Mouse (Mus musculus): Measurements from ENCODE around the gene Ndel1. TPM values are rescaled to one million over a fixed set of nuclear protein-coding genes. Genes with fewer than 3 reads are reported as not detected.
A peak's percentile ranks its signal among the peaks of the same experiment; 100 is the strongest.

Gene Ndel1
- polyA plus RNA-seq, 1 experiment from 2014 or later, result 53.9 TPM

DNA sequence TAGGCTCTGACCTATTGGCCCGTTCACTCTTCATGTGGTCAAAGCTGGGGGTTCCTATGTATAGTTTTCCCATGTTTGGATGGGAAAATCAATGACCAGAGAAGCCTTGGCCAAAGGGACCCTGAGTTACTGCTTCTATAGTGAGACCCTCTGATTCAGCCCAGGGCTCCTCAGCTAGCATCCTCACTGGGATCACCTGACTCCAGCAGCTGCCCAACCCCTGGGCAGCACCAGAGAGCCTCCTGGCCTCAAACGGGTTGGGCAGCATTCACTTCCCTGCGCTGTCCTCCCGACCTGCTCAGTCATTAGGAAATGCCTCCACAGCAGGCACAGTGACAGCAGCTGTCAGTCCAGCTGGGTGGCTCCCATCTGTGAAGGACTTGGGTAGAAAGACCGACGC is 16.6 kb upstream of the Ndel1 start, which contains the start of gene Rnf222:
Gene Rnf222, plus strand, starts transcription at position 301 of the 400 bp plus-strand sequence.
- Histone ChIP-seq H3K9ac (ENCODE audit: low read depth, low read length) (no peak within 1 kb of the TSS), H3K27ac (ENCODE audit: low read depth, low read length) (no peak within 1 kb of the TSS), H3K4me1 (replicated peaks; ENCODE audit: control insufficient read depth, insufficient read depth, low read length) (peaks cover 25% of the 10 kb centered on the region), H3K27me3 (replicated peaks; ENCODE audit: control insufficient read depth, insufficient read depth, low read length) (no peaks in the 10 kb centered on the region), H3K36me3 (ENCODE audit: control insufficient read depth, insufficient read depth, low read length) (no peaks in the 10 kb centered on the region), H3K4me3 (ENCODE audit: low read depth, low read length) (no peak within 1 kb of the TSS), H3K4me2 (no peak within 1 kb of the TSS), H3K9me3 (ENCODE audit: control insufficient read depth, low read length) (no peaks in the 10 kb centered on the region)
- ATAC-seq (replicated peaks; ENCODE audit: low FRiP score) (no peak), DNase-seq (ENCODE audit: low spot score) (no peak)
- 44% methylated on average over 6 of the region's 6 CpGs for WGBS

- Histone ChIP-seq H3K9me3 (ENCODE audit: control insufficient read depth, low read length) (no peaks in the 10 kb centered on the region), H3K9ac (ENCODE audit: low read depth, low read length) (no peak overlapping the region), H3K4me2 (no peak overlapping the region), H3K27ac (ENCODE audit: low read depth, low read length) (no peak overlapping the region), H3K36me3 (ENCODE audit: control insufficient read depth, insufficient read depth, low read length) (no peaks in the 10 kb centered on the region), H3K4me3 (ENCODE audit: low read depth, low read length) (no peak overlapping the region), H3K27me3 (replicated peaks; ENCODE audit: control insufficient read depth, insufficient read depth, low read length) (no peaks in the 10 kb centered on the region), H3K4me1 (replicated peaks; ENCODE audit: control insufficient read depth, insufficient read depth, low read length) (peaks cover 12% of the 10 kb centered on the region)
- WGBS, result 76% methylated on average over 5 of the region's 5 CpGs
- no peak for DNase-seq (ENCODE audit: low spot score)
- no peak for ATAC-seq (replicated peaks; ENCODE audit: low FRiP score)
Observed at GRCm38 (mm10) chr11:68886091-68886490, 14.4 kb upstream of the Ndel1 start.

DNA sequence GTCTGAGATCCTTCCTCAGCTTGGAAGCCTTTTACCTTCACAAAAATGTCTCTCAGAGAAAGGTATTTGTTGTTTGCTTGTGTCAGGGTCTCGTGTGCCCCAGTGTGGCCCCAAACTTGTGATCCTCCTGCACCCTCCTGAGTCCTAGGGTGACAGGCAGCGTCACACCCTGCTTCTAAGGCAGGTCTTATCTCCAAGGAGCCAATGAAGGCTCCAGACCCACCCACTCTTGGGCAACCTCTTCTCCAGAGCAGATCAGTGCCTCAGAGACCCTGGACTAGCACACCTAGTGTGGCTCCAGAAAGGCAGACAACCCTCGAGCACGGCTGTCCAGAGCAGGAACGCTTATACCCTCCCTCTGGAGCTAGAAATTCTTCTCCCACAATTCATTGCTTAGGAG is 12.7 kb upstream of the Ndel1 start:
- DNase-seq (ENCODE audit: low spot score) (no peak), ATAC-seq (replicated peaks; ENCODE audit: low FRiP score) (peak; percentile 96)
- Histone ChIP-seq H3K4me2 (peak overlapping the region; percentile 54), H3K9me3 (ENCODE audit: control insufficient read depth, low read length) (no peaks in the 10 kb centered on the region), H3K27ac (ENCODE audit: low read depth, low read length) (no peak overlapping the region; the same call in 1 of the 2 replicates), H3K27me3 (replicated peaks; ENCODE audit: control insufficient read depth, insufficient read depth, low read length) (no peaks in the 10 kb centered on the region), H3K4me3 (ENCODE audit: low read depth, low read length) (no peak overlapping the region), H3K4me1 (replicated peaks; ENCODE audit: control insufficient read depth, insufficient read depth, low read length) (peaks cover 12% of the 10 kb centered on the region), H3K36me3 (ENCODE audit: control insufficient read depth, insufficient read depth, low read length) (no peaks in the 10 kb centered on the region), H3K9ac (ENCODE audit: low read depth, low read length) (peak overlapping the region; percentile 43; the same call in 1 of the 2 replicates)
- WGBS, result 51% methylated on average over 5 of the region's 5 CpGs

GRCm38 (mm10) chr11:68883843-68884242 is 12.2 kb upstream of the Ndel1 start:
- H3K27me3 ChIP-seq (replicated peaks; ENCODE audit: control insufficient read depth, insufficient read depth, low read length), result no peaks in the 10 kb centered on the region
- H3K4me3 ChIP-seq (ENCODE audit: low read depth, low read length), result no peak overlapping the region
- peak overlapping the region; percentile 43; the same call in 1 of the 2 replicates for H3K9ac ChIP-seq (ENCODE audit: low read depth, low read length)
- 75% methylated on average over 2 of the region's 2 CpGs for WGBS
- H3K27ac ChIP-seq (ENCODE audit: low read depth, low read length), result no peak overlapping the region
- DNase-seq (ENCODE audit: low spot score) (no peak), ATAC-seq (replicated peaks; ENCODE audit: low FRiP score) (no peak)
- no peaks in the 10 kb centered on the region for H3K9me3 ChIP-seq (ENCODE audit: control insufficient read depth, low read length)
- peak overlapping the region; percentile 54; the same call in 1 of the 2 replicates for H3K4me2 ChIP-seq
- peaks cover 12% of the 10 kb centered on the region for H3K4me1 ChIP-seq (replicated peaks; ENCODE audit: control insufficient read depth, insufficient read depth, low read length)
- H3K36me3 ChIP-seq (ENCODE audit: control insufficient read depth, insufficient read depth, low read length), result no peaks in the 10 kb centered on the region

GRCm38 (mm10) chr11:68882107-68882506 is 10.4 kb upstream of the Ndel1 start:
- ATAC-seq (replicated peaks; ENCODE audit: low FRiP score) (no peak), DNase-seq (ENCODE audit: low spot score) (no peak)
- Histone ChIP-seq H3K9ac (ENCODE audit: low read depth, low read length) (no peak overlapping the region), H3K27ac (ENCODE audit: low read depth, low read length) (no peak overlapping the region), H3K4me1 (replicated peaks; ENCODE audit: control insufficient read depth, insufficient read depth, low read length) (peaks cover 12% of the 10 kb centered on the region), H3K4me3 (ENCODE audit: low read depth, low read length) (no peak overlapping the region), H3K36me3 (ENCODE audit: control insufficient read depth, insufficient read depth, low read length) (no peaks in the 10 kb centered on the region), H3K9me3 (ENCODE audit: control insufficient read depth, low read length) (no peaks in the 10 kb centered on the region), H3K4me2 (no peak overlapping the region), H3K27me3 (replicated peaks; ENCODE audit: control insufficient read depth, insufficient read depth, low read length) (no peaks in the 10 kb centered on the region)
- 31% methylated on average over 14 of the region's 14 CpGs for WGBS

- Histone ChIP-seq H3K9me3 (ENCODE audit: control insufficient read depth, low read length) (no peaks in the 10 kb centered on the region), H3K27ac (ENCODE audit: low read depth, low read length) (no peak overlapping the region), H3K36me3 (ENCODE audit: control insufficient read depth, insufficient read depth, low read length) (no peaks in the 10 kb centered on the region), H3K4me3 (ENCODE audit: low read depth, low read length) (no peak overlapping the region), H3K9ac (ENCODE audit: low read depth, low read length) (no peak overlapping the region), H3K4me1 (replicated peaks; ENCODE audit: control insufficient read depth, insufficient read depth, low read length) (0 out of 2 replicates have a peak, but pooled peaks cover 2% of the 10 kb centered on the region), H3K27me3 (replicated peaks; ENCODE audit: control insufficient read depth, insufficient read depth, low read length) (no peaks in the 10 kb centered on the region), H3K4me2 (no peak overlapping the region)
- 77% methylated on average over 5 of the region's 5 CpGs for WGBS
- ATAC-seq (replicated peaks; ENCODE audit: low FRiP score) (no peak), DNase-seq (ENCODE audit: low spot score) (no peak)
Observed at GRCm38 (mm10) chr11:68878811-68879210, 7.2 kb upstream of the Ndel1 start.

DNA sequence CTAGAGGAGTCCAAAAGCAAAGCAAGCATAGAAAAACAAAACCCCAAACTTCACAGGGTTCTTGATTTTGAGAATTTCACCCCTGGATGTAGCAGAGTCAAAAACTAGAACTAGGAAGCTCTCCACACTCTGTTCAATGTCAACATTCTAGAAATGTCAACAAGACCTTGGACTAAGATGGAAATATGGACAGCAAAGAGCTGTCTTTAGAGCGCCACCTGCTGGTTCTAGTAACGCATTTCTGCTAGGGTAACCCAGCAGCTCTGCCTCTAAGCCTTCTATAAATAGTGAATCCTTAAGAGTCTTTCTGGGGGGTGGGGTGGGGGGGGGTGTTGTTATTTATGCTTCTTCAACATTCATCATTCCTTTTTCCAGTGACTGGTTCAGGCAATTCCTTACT is 3.2 kb upstream of the Ndel1 start:
- Histone ChIP-seq H3K27me3 (replicated peaks; ENCODE audit: control insufficient read depth, insufficient read depth, low read length) (no peaks in the 10 kb centered on the region), H3K4me1 (replicated peaks; ENCODE audit: control insufficient read depth, insufficient read depth, low read length) (0 out of 2 replicates have a peak, but pooled peaks cover 3% of the 10 kb centered on the region), H3K36me3 (ENCODE audit: control insufficient read depth, insufficient read depth, low read length) (no peaks in the 10 kb centered on the region), H3K4me3 (ENCODE audit: low read depth, low read length) (no peak overlapping the region), H3K9ac (ENCODE audit: low read depth, low read length) (no peak overlapping the region), H3K27ac (ENCODE audit: low read depth, low read length) (no peak overlapping the region), H3K9me3 (ENCODE audit: control insufficient read depth, low read length) (no peaks in the 10 kb centered on the region), H3K4me2 (no peak overlapping the region)
- DNase-seq (ENCODE audit: low spot score) (no peak), ATAC-seq (replicated peaks; ENCODE audit: low FRiP score) (0 out of 2 replicates have a peak, but pooled peaks have one; percentile 43)
- 0% methylated on average over 2 of the region's 2 CpGs for WGBS

- ATAC-seq (replicated peaks; ENCODE audit: low FRiP score) (no peak), DNase-seq (ENCODE audit: low spot score) (no peak)
- Histone ChIP-seq H3K27ac (ENCODE audit: low read depth, low read length) (no peak overlapping the region), H3K4me1 (replicated peaks; ENCODE audit: control insufficient read depth, insufficient read depth, low read length) (0 out of 2 replicates have a peak, but pooled peaks cover 3% of the 10 kb centered on the region), H3K9me3 (ENCODE audit: control insufficient read depth, low read length) (no peaks in the 10 kb centered on the region), H3K36me3 (ENCODE audit: control insufficient read depth, insufficient read depth, low read length) (no peaks in the 10 kb centered on the region), H3K4me2 (no peak overlapping the region), H3K27me3 (replicated peaks; ENCODE audit: control insufficient read depth, insufficient read depth, low read length) (no peaks in the 10 kb centered on the region), H3K4me3 (ENCODE audit: low read depth, low read length) (no peak overlapping the region), H3K9ac (ENCODE audit: low read depth, low read length) (no peak overlapping the region)
- WGBS, result 79% methylated on average over 9 of the region's 9 CpGs
Observed at GRCm38 (mm10) chr11:68871277-68871676, 381 bp downstream of the Ndel1 start.

GRCm38 (mm10) chr11:68864544-68865189 is 7.0 kb downstream of the Ndel1 start:
- H3K27me3 ChIP-seq (replicated peaks; ENCODE audit: control insufficient read depth, insufficient read depth, low read length), result no peaks in the 10 kb centered on the region
- no peak overlapping the region for H3K27ac ChIP-seq (ENCODE audit: low read depth, low read length)
- no peak overlapping the region for H3K9ac ChIP-seq (ENCODE audit: low read depth, low read length)
- no peaks in the 10 kb centered on the region for H3K9me3 ChIP-seq (ENCODE audit: control insufficient read depth, low read length)
- WGBS, result 20% methylated on average over 9 of the region's 9 CpGs
- ATAC-seq (replicated peaks; ENCODE audit: low FRiP score) (no peak; the same call in 1 of the 2 replicates), DNase-seq (ENCODE audit: low spot score) (no peak)
- no peak overlapping the region for H3K4me2 ChIP-seq
- no peaks in the 10 kb centered on the region; the same call in none of the 2 replicates for H3K4me1 ChIP-seq (replicated peaks; ENCODE audit: control insufficient read depth, insufficient read depth, low read length)
- no peaks in the 10 kb centered on the region for H3K36me3 ChIP-seq (ENCODE audit: control insufficient read depth, insufficient read depth, low read length)
- H3K4me3 ChIP-seq (ENCODE audit: low read depth, low read length), result no peak overlapping the region
